Mouse (Mus musculus): Measurements from ENCODE around the gene Pdxk. TPM values are rescaled to one million over a fixed set of nuclear protein-coding genes. Genes with fewer than 3 reads are reported as not detected.
"Not testable (repeated sequence)": the region's sequence is repeated elsewhere in the genome, so short reads cannot be mapped to it uniquely, and the experiment has no call there.

Gene Pdxk
- total RNA-seq (2018; cell fraction: chromatin; rRNA removed): 100 to 1,000 TPM in 5 of 26 experiments, 10 to 100 TPM in 18, 1 to 10 TPM in 3; 5.2 to 163 (median 28.1) TPM
- 100 to 1,000 TPM in 25 of 26 experiments, 10 to 100 TPM in 1; 79.3 to 334 (median 151) TPM for total RNA-seq (2018; cell fraction: cytosol; rRNA removed)
- 100 to 1,000 TPM in 9 of 26 experiments, 10 to 100 TPM in 17; 27.6 to 223 (median 87.2) TPM for total RNA-seq (2018; cell fraction: nucleus; rRNA removed)
- 172 to 209 TPM (median 200 TPM) in 3 replicates for polyA plus RNA-seq (2018)

- Histone ChIP-seq H3K4me3 (ENCODE audit: inconsistent target) (peak within 1 kb of the TSS; percentile 91), H3K27ac (peak within 1 kb of the TSS; percentile 99), H3K36me3 (ENCODE audit: inconsistent target) (no peaks in the 10 kb centered on the region), H3K79me2 (ENCODE audit: inconsistent target) (peaks cover 49% of the 10 kb centered on the region)
- WGBS (ENCODE audit: missing documents): under 1% methylated on average over 33 of the region's 35 CpGs
Measured at GRCm38 (mm10) chr10:78464792-78465207, at the start of gene Pdxk. Gene Pdxk, minus strand, starts transcription at chr10:78464975.

- Histone ChIP-seq H3K4me3 (ENCODE audit: inconsistent target) (no peak overlapping the region), H3K79me2 (ENCODE audit: inconsistent target) (no peaks in the 10 kb centered on the region), H3K27ac (no peak overlapping the region), H3K36me3 (ENCODE audit: inconsistent target) (no peaks in the 10 kb centered on the region)
- WGBS (ENCODE audit: missing documents): 84% methylated on average over 6 of the region's 6 CpGs
Measured at GRCm38 (mm10) chr10:78502986-78503733, 38.4 kb upstream of the Pdxk start.

- 22% methylated on average over 26 of the region's 26 CpGs for WGBS (ENCODE audit: missing documents)
- H3K79me2 ChIP-seq (ENCODE audit: inconsistent target): no peaks in the 10 kb centered on the region
- no peak overlapping the region; the same call in 1 of the 2 replicates for H3K4me3 ChIP-seq (ENCODE audit: inconsistent target)
- no peak overlapping the region for H3K27ac ChIP-seq
- H3K36me3 ChIP-seq (ENCODE audit: inconsistent target): no peaks in the 10 kb centered on the region
Measured at GRCm38 (mm10) chr10:78487431-78488086, 22.8 kb upstream of the Pdxk start.

- no peak overlapping the region for H3K27ac ChIP-seq
- H3K79me2 ChIP-seq (ENCODE audit: inconsistent target): no peaks in the 10 kb centered on the region
- H3K4me3 ChIP-seq (ENCODE audit: inconsistent target): no peak overlapping the region
- WGBS (ENCODE audit: missing documents): 73% methylated on average over 5 of the region's 5 CpGs
- H3K36me3 ChIP-seq (ENCODE audit: inconsistent target): no peaks in the 10 kb centered on the region
Measured at GRCm38 (mm10) chr10:78486871-78487270, 22.1 kb upstream of the Pdxk start.

- H3K79me2 ChIP-seq (ENCODE audit: inconsistent target); H3K27ac ChIP-seq; H3K36me3 ChIP-seq (ENCODE audit: inconsistent target); H3K4me3 ChIP-seq (ENCODE audit: inconsistent target): not testable (repeated sequence)
- WGBS (ENCODE audit: missing documents): 94% methylated on average over 2 of the region's 2 CpGs
Measured at GRCm38 (mm10) chr10:78485369-78485768, 20.6 kb upstream of the Pdxk start.

GRCm38 (mm10) chr10:78481928-78482499, 17.2 kb upstream of the Pdxk start:
- Histone ChIP-seq H3K79me2 (ENCODE audit: inconsistent target) (no peaks in the 10 kb centered on the region), H3K36me3 (ENCODE audit: inconsistent target) (no peaks in the 10 kb centered on the region), H3K4me3 (ENCODE audit: inconsistent target) (peak overlapping the region; percentile 23; the same call in 1 of the 2 replicates), H3K27ac (peak overlapping the region; percentile 97)
- 8% methylated on average over 30 of the region's 35 CpGs for WGBS (ENCODE audit: missing documents)

- H3K4me3 ChIP-seq (ENCODE audit: inconsistent target): peak overlapping the region; percentile 23; the same call in 1 of the 2 replicates
- no peaks in the 10 kb centered on the region for H3K79me2 ChIP-seq (ENCODE audit: inconsistent target)
- 13% methylated on average over 21 of the region's 21 CpGs for WGBS (ENCODE audit: missing documents)
- H3K36me3 ChIP-seq (ENCODE audit: inconsistent target): no peaks in the 10 kb centered on the region
- H3K27ac ChIP-seq: peak overlapping the region; percentile 97
Measured at GRCm38 (mm10) chr10:78480954-78481927, 16.5 kb upstream of the Pdxk start.

GRCm38 (mm10) chr10:78476821-78477220, 12.0 kb upstream of the Pdxk start:
- no peaks in the 10 kb centered on the region for H3K36me3 ChIP-seq (ENCODE audit: inconsistent target)
- WGBS (ENCODE audit: missing documents): 2% methylated on average over 4 of the region's 4 CpGs
- peak overlapping the region; percentile 93 for H3K27ac ChIP-seq
- no peak overlapping the region for H3K4me3 ChIP-seq (ENCODE audit: inconsistent target)
- no peaks in the 10 kb centered on the region for H3K79me2 ChIP-seq (ENCODE audit: inconsistent target)

GRCm38 (mm10) chr10:78474759-78475158, 10.0 kb upstream of the Pdxk start:
- Histone ChIP-seq H3K79me2 (ENCODE audit: inconsistent target) (no peaks in the 10 kb centered on the region), H3K27ac (no peak overlapping the region), H3K4me3 (ENCODE audit: inconsistent target) (no peak overlapping the region), H3K36me3 (ENCODE audit: inconsistent target) (no peaks in the 10 kb centered on the region)
- WGBS (ENCODE audit: missing documents): 90% methylated on average over 6 of the region's 8 CpGs

GRCm38 (mm10) chr10:78473434-78473833, 8.7 kb upstream of the Pdxk start:
- Histone ChIP-seq H3K79me2 (ENCODE audit: inconsistent target) (no peaks in the 10 kb centered on the region), H3K4me3 (ENCODE audit: inconsistent target) (no peak overlapping the region), H3K36me3 (ENCODE audit: inconsistent target) (no peaks in the 10 kb centered on the region), H3K27ac (no peak overlapping the region)
- 96% methylated on average over 5 of the region's 5 CpGs for WGBS (ENCODE audit: missing documents)

- WGBS (ENCODE audit: missing documents): 93% methylated on average over 3 of the region's 3 CpGs
- Histone ChIP-seq H3K79me2 (ENCODE audit: inconsistent target) (no peaks in the 10 kb centered on the region), H3K27ac (peak overlapping the region; percentile 87), H3K4me3 (ENCODE audit: inconsistent target) (no peak overlapping the region), H3K36me3 (ENCODE audit: inconsistent target) (no peaks in the 10 kb centered on the region)
Measured at GRCm38 (mm10) chr10:78472046-78472445, 7.3 kb upstream of the Pdxk start.

GRCm38 (mm10) chr10:78470582-78471313, 6.0 kb upstream of the Pdxk start:
- no peaks in the 10 kb centered on the region for H3K36me3 ChIP-seq (ENCODE audit: inconsistent target)
- no peak overlapping the region for H3K4me3 ChIP-seq (ENCODE audit: inconsistent target)
- H3K27ac ChIP-seq: peak overlapping the region; percentile 87
- 30% methylated on average over 15 of the region's 15 CpGs for WGBS (ENCODE audit: missing documents)
- no peaks in the 10 kb centered on the region for H3K79me2 ChIP-seq (ENCODE audit: inconsistent target)

- Histone ChIP-seq H3K36me3 (ENCODE audit: inconsistent target) (no peaks in the 10 kb centered on the region), H3K4me3 (ENCODE audit: inconsistent target) (no peak overlapping the region), H3K27ac (peak overlapping the region; percentile 99), H3K79me2 (ENCODE audit: inconsistent target) (peaks cover 19% of the 10 kb centered on the region)
- WGBS (ENCODE audit: missing documents): 94% methylated on average over 2 of the region's 2 CpGs
Measured at GRCm38 (mm10) chr10:78467761-78468310, 3.1 kb upstream of the Pdxk start.
